Mouse (Mus musculus): Measurements from ENCODE around the gene Psd. TPM values are rescaled to one million over a fixed set of nuclear protein-coding genes. Genes with fewer than 3 reads are reported as not detected.

The Psd gene
- polyA plus RNA-seq (2012; rRNA removed): 53.7 and 65.2 TPM in 2 replicates

- Histone ChIP-seq H3K36me3 (ENCODE audit: control insufficient read depth, insufficient read depth, low read length) (no peaks in the 10 kb centered on the region), H3K4me3 (ENCODE audit: control insufficient read depth, low read depth, low read length) (peak within 1 kb of the TSS; percentile 91), H3K27ac (ENCODE audit: control insufficient read depth, insufficient read depth, low read depth, low read length) (peak within 1 kb of the TSS; percentile 85), H3K4me1 (ENCODE audit: control insufficient read depth, insufficient read depth, low read length) (peaks cover 18% of the 10 kb centered on the region), H3K27me3 (ENCODE audit: control insufficient read depth, insufficient read depth, low read length) (no peaks in the 10 kb centered on the region)
- no peak for TF ChIP-seq POLR2A (IDR thresholded peaks at IDR 0.05; ENCODE audit: control insufficient read depth, low read depth, low read length)
- no peak for TF ChIP-seq CTCF (IDR thresholded peaks at IDR 0.05; ENCODE audit: control insufficient read depth, insufficient read depth, insufficient replicate concordance, low read depth, low read length)
These were observed at the start of gene Psd for GRCm38 (mm10) chr19:46326756-46327305. Gene Psd (minus strand): TSS chr19:46327156.

GRCm38 (mm10) chr19:46375891-46376290, 48.9 kb upstream of the Psd start:
- TF ChIP-seq CTCF (IDR thresholded peaks at IDR 0.05; ENCODE audit: control insufficient read depth, insufficient read depth, insufficient replicate concordance, low read depth, low read length): no peak
- Histone ChIP-seq H3K27ac (ENCODE audit: control insufficient read depth, insufficient read depth, low read depth, low read length) (no peak overlapping the region), H3K36me3 (ENCODE audit: control insufficient read depth, insufficient read depth, low read length) (peaks cover 5% of the 10 kb centered on the region), H3K4me3 (ENCODE audit: control insufficient read depth, low read depth, low read length) (no peak overlapping the region), H3K27me3 (ENCODE audit: control insufficient read depth, insufficient read depth, low read length) (no peaks in the 10 kb centered on the region), H3K4me1 (ENCODE audit: control insufficient read depth, insufficient read depth, low read length) (peaks cover 3% of the 10 kb centered on the region; the same call in 1 of the 2 replicates)

- H3K36me3 ChIP-seq (ENCODE audit: control insufficient read depth, insufficient read depth, low read length): peaks cover 5% of the 10 kb centered on the region
- peaks cover 3% of the 10 kb centered on the region; the same call in 1 of the 2 replicates for H3K4me1 ChIP-seq (ENCODE audit: control insufficient read depth, insufficient read depth, low read length)
- H3K27ac ChIP-seq (ENCODE audit: control insufficient read depth, insufficient read depth, low read depth, low read length): no peak overlapping the region
- H3K27me3 ChIP-seq (ENCODE audit: control insufficient read depth, insufficient read depth, low read length): no peaks in the 10 kb centered on the region
- TF ChIP-seq POLR2A (IDR thresholded peaks at IDR 0.05; ENCODE audit: control insufficient read depth, low read depth, low read length): no peak
- TF ChIP-seq CTCF (IDR thresholded peaks at IDR 0.05; ENCODE audit: control insufficient read depth, insufficient read depth, insufficient replicate concordance, low read depth, low read length): no peak
- H3K4me3 ChIP-seq (ENCODE audit: control insufficient read depth, low read depth, low read length): no peak overlapping the region
These were observed 48.5 kb upstream of the Psd start for GRCm38 (mm10) chr19:46375489-46375888.

GRCm38 (mm10) chr19:46374477-46375088, 47.6 kb upstream of the Psd start:
- Histone ChIP-seq H3K36me3 (ENCODE audit: control insufficient read depth, insufficient read depth, low read length) (peaks cover 5% of the 10 kb centered on the region), H3K27me3 (ENCODE audit: control insufficient read depth, insufficient read depth, low read length) (no peaks in the 10 kb centered on the region), H3K27ac (ENCODE audit: control insufficient read depth, insufficient read depth, low read depth, low read length) (no peak overlapping the region), H3K4me1 (ENCODE audit: control insufficient read depth, insufficient read depth, low read length) (peaks cover 3% of the 10 kb centered on the region; the same call in 1 of the 2 replicates), H3K4me3 (ENCODE audit: control insufficient read depth, low read depth, low read length) (no peak overlapping the region)
- TF ChIP-seq CTCF (IDR thresholded peaks at IDR 0.05; ENCODE audit: control insufficient read depth, insufficient read depth, insufficient replicate concordance, low read depth, low read length) (no peak), POLR2A (IDR thresholded peaks at IDR 0.05; ENCODE audit: control insufficient read depth, low read depth, low read length) (no peak)

GRCm38 (mm10) chr19:46369204-46369603, 42.2 kb upstream of the Psd start:
- H3K4me3 ChIP-seq (ENCODE audit: control insufficient read depth, low read depth, low read length): peak overlapping the region; percentile 36
- no peaks in the 10 kb centered on the region for H3K27me3 ChIP-seq (ENCODE audit: control insufficient read depth, insufficient read depth, low read length)
- H3K4me1 ChIP-seq (ENCODE audit: control insufficient read depth, insufficient read depth, low read length): peaks cover 6% of the 10 kb centered on the region
- TF ChIP-seq POLR2A (IDR thresholded peaks at IDR 0.05; ENCODE audit: control insufficient read depth, low read depth, low read length) (no peak), CTCF (IDR thresholded peaks at IDR 0.05; ENCODE audit: control insufficient read depth, insufficient read depth, insufficient replicate concordance, low read depth, low read length) (peak; percentile 50; the same call in 1 of the 2 replicates)
- no peak overlapping the region for H3K27ac ChIP-seq (ENCODE audit: control insufficient read depth, insufficient read depth, low read depth, low read length)
- no peaks in the 10 kb centered on the region for H3K36me3 ChIP-seq (ENCODE audit: control insufficient read depth, insufficient read depth, low read length)

GRCm38 (mm10) chr19:46367798-46368590, 41.0 kb upstream of the Psd start:
- Histone ChIP-seq H3K4me3 (ENCODE audit: control insufficient read depth, low read depth, low read length) (peak overlapping the region; percentile 70), H3K27me3 (ENCODE audit: control insufficient read depth, insufficient read depth, low read length) (no peaks in the 10 kb centered on the region), H3K4me1 (ENCODE audit: control insufficient read depth, insufficient read depth, low read length) (peaks cover 6% of the 10 kb centered on the region), H3K27ac (ENCODE audit: control insufficient read depth, insufficient read depth, low read depth, low read length) (no peak overlapping the region), H3K36me3 (ENCODE audit: control insufficient read depth, insufficient read depth, low read length) (no peaks in the 10 kb centered on the region)
- no peak; the same call in 1 of the 2 replicates for TF ChIP-seq POLR2A (IDR thresholded peaks at IDR 0.05; ENCODE audit: control insufficient read depth, low read depth, low read length)
- no peak for TF ChIP-seq CTCF (IDR thresholded peaks at IDR 0.05; ENCODE audit: control insufficient read depth, insufficient read depth, insufficient replicate concordance, low read depth, low read length)
